Mouse (Mus musculus) limb, embryonic 14.5 days (tissue): ENCODE results near the gene Cbfa2t2. TPM values are rescaled to one million over a fixed set of nuclear protein-coding genes. Genes with fewer than 3 reads are reported as not detected.
A peak's percentile ranks its signal among the peaks of the same experiment; 100 is the strongest.

Source experiments
- ATAC-seq: fragments of 200-750 bp; cut with Nextera tagmentation; 2 replicates; pipeline ENCODE4 v1.8.0; 2017; ENCODE audit warnings: low read depth, moderate number of reproducible peaks, moderate TSS enrichment; ENCODE audit not compliant: low FRiP score
- DNase-seq: peaks from one replicate; pipeline ENCODE4 v3.0.0-alpha.2; 2015; ENCODE audit warnings: low spot score
- H3K27ac ChIP-seq: fragments of 300-500 bp; sonication (generic); replicated peaks from 2 replicates; pipeline ENCODE4 v1.5.1; 2014; ENCODE audit warnings: low read depth, mild to moderate bottlenecking, low read length, moderate library complexity, mixed read lengths
- H3K27me3 ChIP-seq: fragments of 300-500 bp; sonication (generic); 2 replicates; pipeline ENCODE4 v1.6.1; 2014; ENCODE audit warnings: low read length, mixed read lengths; ENCODE audit not compliant: control insufficient read depth, insufficient read depth
- H3K36me3 ChIP-seq: fragments of 300-500 bp; sonication (generic); 2 replicates; pipeline ENCODE4 v1.6.1; 2014; ENCODE audit warnings: mild to moderate bottlenecking, low read length, moderate library complexity, mixed read lengths; ENCODE audit not compliant: control insufficient read depth, insufficient read depth
- H3K4me1 ChIP-seq: fragments of 300-500 bp; sonication (generic); 2 replicates; pipeline ENCODE4 v1.6.1; 2014; ENCODE audit warnings: antibody characterized with exemption, low read length, mixed read lengths; ENCODE audit not compliant: control insufficient read depth, insufficient read depth
- H3K4me2 ChIP-seq: fragments of 300-500 bp; sonication (generic); replicated peaks from 2 replicates; pipeline ENCODE4 v1.6.1; 2014; ENCODE audit warnings: low read depth, mild to moderate bottlenecking, low read length, moderate library complexity; ENCODE audit not compliant: severe bottlenecking
- H3K4me3 ChIP-seq: fragments of 300-500 bp; sonication (generic); replicated peaks from 2 replicates; pipeline ENCODE4 v1.5.1; 2014; ENCODE audit warnings: low read length
- H3K9ac ChIP-seq: fragments of 300-500 bp; sonication (generic); 2 replicates; pipeline ENCODE4 v1.6.1; 2014; ENCODE audit warnings: mild to moderate bottlenecking, low read depth, low read length, moderate library complexity; ENCODE audit not compliant: severe bottlenecking
- H3K9me3 ChIP-seq: fragments of 300-500 bp; sonication (generic); 2 replicates; pipeline ENCODE4 v1.6.1; 2016; ENCODE audit warnings: low read length; ENCODE audit not compliant: control insufficient read depth
- POLR2A ChIP-seq: fragments of 200-500 bp; IDR thresholded peaks from 2 replicates; pipeline ENCODE4 v1.8.0; 2012; ENCODE audit warnings: inconsistent platforms, mild to moderate bottlenecking, moderate library complexity, borderline replicate concordance; ENCODE audit not compliant: insufficient read depth, insufficient read length; ENCODE audit errors: extremely low read depth
- WGBS: fragments of 180-500 bp; shearing (Covaris S2); extraction: QIAGEN DNeasy Blood & Tissue Kit; methylation state at CpG from one replicate; pipeline ENCODE4 v1.1.7; 2014; 5-methylcytosine and 5-hydroxymethylcytosine counted together
- polyA plus RNA-seq, 2 experiments: library from polyadenylated mRNA; depleted of rRNA in 1 of 2; stranded (reverse) in 1 of 2; unstranded in 1 of 2; fragments of >200 nt; fragmentation: Nextera tagmentation in 1 of 2; extraction: Ambion mirVana in 1 of 2; gene quantifications; 2 replicates each; pipeline versions ENCODE4 v1.2.1 to v1.2.3; 2012 to 2014

The Cbfa2t2 gene
- polyA plus RNA-seq, 2 experiments: 26.4 to 35.7 TPM

GRCm38 (mm10) chr2:154433391-154433790, 2.9 kb upstream of the Cbfa2t2 start:
- TF ChIP-seq POLR2A: no peak
- Histone ChIP-seq H3K4me2 (no peak overlapping the region), H3K36me3 (no peaks in the 10 kb centered on the region), H3K4me1 (peaks cover 9% of the 10 kb centered on the region), H3K9ac (no peak overlapping the region), H3K4me3 (no peak overlapping the region), H3K9me3 (no peaks in the 10 kb centered on the region), H3K27ac (no peak overlapping the region), H3K27me3 (no peaks in the 10 kb centered on the region)
- ATAC-seq: no peak
- 62% methylated on average over 3 of the region's 3 CpGs for WGBS
- DNase-seq: no peak

- no peak overlapping the region for H3K27ac ChIP-seq
- H3K9me3 ChIP-seq: no peaks in the 10 kb centered on the region
- H3K4me3 ChIP-seq: no peak overlapping the region
- no peak for ATAC-seq
- H3K9ac ChIP-seq: no peak overlapping the region
- peaks cover 9% of the 10 kb centered on the region for H3K4me1 ChIP-seq
- no peak for DNase-seq
- H3K27me3 ChIP-seq: no peaks in the 10 kb centered on the region
- WGBS: 92% methylated on average over 7 of the region's 7 CpGs
- H3K36me3 ChIP-seq: no peaks in the 10 kb centered on the region
- TF ChIP-seq POLR2A: no peak
- no peak overlapping the region for H3K4me2 ChIP-seq
These were observed 1.6 kb upstream of the Cbfa2t2 start for GRCm38 (mm10) chr2:154434690-154435089.

GRCm38 (mm10) chr2:154436076-154436457, 214 bp upstream of the Cbfa2t2 start:
- Histone ChIP-seq H3K4me2 (peak overlapping the region; percentile 58), H3K4me3 (peak overlapping the region; percentile 65), H3K4me1 (peaks cover 9% of the 10 kb centered on the region), H3K9me3 (no peaks in the 10 kb centered on the region), H3K36me3 (no peaks in the 10 kb centered on the region), H3K27ac (peak overlapping the region; percentile 93), H3K9ac (peak overlapping the region; percentile 89), H3K27me3 (no peaks in the 10 kb centered on the region)
- ATAC-seq (peak; percentile 100), DNase-seq (peak; percentile 96)
- 0 out of 2 replicates have a peak, but pooled peaks have one; percentile 18 for TF ChIP-seq POLR2A
- under 1% methylated on average over 33 of the region's 44 CpGs for WGBS

- Histone ChIP-seq H3K9me3 (no peaks in the 10 kb centered on the region), H3K4me3 (peak overlapping the region; percentile 65), H3K4me1 (peaks cover 9% of the 10 kb centered on the region), H3K27ac (peak overlapping the region; percentile 93; the same call in 1 of the 2 replicates), H3K36me3 (0 out of 2 replicates have a peak, but pooled peaks cover 1% of the 10 kb centered on the region), H3K4me2 (peak overlapping the region; percentile 58), H3K9ac (peak overlapping the region; percentile 89), H3K27me3 (no peaks in the 10 kb centered on the region)
- DNase-seq (no peak), ATAC-seq (no peak)
- WGBS: 8% methylated on average over 7 of the region's 7 CpGs
- no peak for TF ChIP-seq POLR2A
These were observed 878 bp downstream of the Cbfa2t2 start for GRCm38 (mm10) chr2:154437191-154437527.

GRCm38 (mm10) chr2:154440453-154440852, 4.2 kb downstream of the Cbfa2t2 start:
- Histone ChIP-seq H3K27me3 (no peaks in the 10 kb centered on the region), H3K4me3 (no peak overlapping the region), H3K36me3 (0 out of 2 replicates have a peak, but pooled peaks cover 5% of the 10 kb centered on the region), H3K27ac (no peak overlapping the region), H3K4me1 (peaks cover 8% of the 10 kb centered on the region), H3K4me2 (no peak overlapping the region), H3K9me3 (no peaks in the 10 kb centered on the region), H3K9ac (no peak overlapping the region)
- no peak for TF ChIP-seq POLR2A
- ATAC-seq: no peak
- no peak for DNase-seq

GRCm38 (mm10) chr2:154447821-154448220, 11.5 kb downstream of the Cbfa2t2 start:
- no peak for ATAC-seq
- no peak overlapping the region for H3K9ac ChIP-seq
- H3K4me3 ChIP-seq: no peak overlapping the region
- 0 out of 2 replicates have a peak, but pooled peaks cover 3% of the 10 kb centered on the region for H3K36me3 ChIP-seq
- DNase-seq: no peak
- no peak overlapping the region for H3K4me2 ChIP-seq
- WGBS: 97% methylated on average over 8 of the region's 8 CpGs
- no peak for TF ChIP-seq POLR2A
- no peak overlapping the region for H3K27ac ChIP-seq
- H3K9me3 ChIP-seq: no peaks in the 10 kb centered on the region
- H3K4me1 ChIP-seq: no peaks in the 10 kb centered on the region
- no peaks in the 10 kb centered on the region for H3K27me3 ChIP-seq
